Mouse (Mus musculus) c-Kit-negative CD71-positive TER-119-positive erythroid progenitor cells, embryonic 14.5 days (primary cell): ENCODE results near the gene Pex5l.

ENCODE experiments used
- DNase-seq: peaks from one replicate; pipeline ENCODE4 v3.0.0-alpha.2; 2013; ENCODE audit warnings: low read depth, low spot score

The Pex5l gene

DNA sequence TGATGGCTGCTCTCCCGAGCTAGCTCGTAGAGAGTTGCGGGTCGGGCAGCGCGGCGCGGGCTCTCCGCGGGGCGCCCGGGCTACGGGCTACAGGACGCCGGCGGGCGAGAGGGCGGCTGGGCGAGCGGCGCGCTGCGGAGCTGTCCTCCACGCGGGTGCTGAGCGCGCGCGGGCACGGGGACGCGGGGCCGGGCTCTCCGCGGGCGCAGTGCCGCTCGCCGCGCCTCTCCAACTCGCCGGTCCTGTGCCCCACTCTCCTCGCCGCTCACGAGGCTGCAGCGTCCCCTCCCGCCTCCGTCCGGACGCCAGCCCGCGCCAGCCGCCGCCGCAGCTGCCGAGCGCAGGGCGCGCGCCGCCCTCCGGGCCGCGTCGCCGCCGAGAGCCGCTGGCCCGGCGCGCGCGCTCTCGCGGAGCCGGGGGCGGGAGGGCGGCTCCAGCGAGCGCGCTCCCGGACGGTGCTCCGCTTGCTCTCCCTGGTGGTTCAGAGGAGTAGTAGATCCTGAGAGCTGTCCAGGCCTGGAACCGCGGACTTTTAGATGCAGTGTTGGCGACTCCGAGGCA is at the start of gene Pex5l:
Pex5l (minus strand) TSS at position 347 of the 561 bp plus-strand sequence.
- DNase-seq, result no peak

GRCm38 (mm10) chr3:33165186-33165585 is 22.1 kb upstream of the Pex5l start:
- no peak for DNase-seq

DNA sequence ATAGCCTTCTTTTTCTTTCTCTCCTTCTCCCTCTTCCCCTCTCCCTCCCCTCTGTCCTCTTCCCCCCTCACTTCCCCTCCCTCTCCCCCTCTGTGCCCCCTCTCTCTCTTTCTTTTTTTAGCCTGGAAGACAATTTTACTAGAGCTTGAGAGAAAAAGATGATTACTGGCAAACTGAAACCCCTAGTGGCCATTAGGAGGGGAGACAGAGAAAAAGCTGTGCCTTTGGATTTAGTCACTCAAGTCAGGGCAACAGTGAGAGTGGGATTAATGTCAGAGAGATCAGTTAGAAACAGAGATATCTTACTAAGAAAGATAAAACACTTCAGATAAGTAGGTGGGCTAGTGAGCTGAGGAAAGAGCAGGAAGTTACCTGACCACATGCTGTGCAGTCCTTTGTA is 20.8 kb upstream of the Pex5l start:
- no peak for DNase-seq

GRCm38 (mm10) chr3:33143592-33143991 is 545 bp upstream of the Pex5l start:
- DNase-seq, result no peak

GRCm38 (mm10) chr3:33142398-33142797 is 649 bp downstream of the Pex5l start:
- DNase-seq, result no peak

- DNase-seq, result no peak
Measured at GRCm38 (mm10) chr3:33129944-33130343, 13.1 kb downstream of the Pex5l start.

DNA sequence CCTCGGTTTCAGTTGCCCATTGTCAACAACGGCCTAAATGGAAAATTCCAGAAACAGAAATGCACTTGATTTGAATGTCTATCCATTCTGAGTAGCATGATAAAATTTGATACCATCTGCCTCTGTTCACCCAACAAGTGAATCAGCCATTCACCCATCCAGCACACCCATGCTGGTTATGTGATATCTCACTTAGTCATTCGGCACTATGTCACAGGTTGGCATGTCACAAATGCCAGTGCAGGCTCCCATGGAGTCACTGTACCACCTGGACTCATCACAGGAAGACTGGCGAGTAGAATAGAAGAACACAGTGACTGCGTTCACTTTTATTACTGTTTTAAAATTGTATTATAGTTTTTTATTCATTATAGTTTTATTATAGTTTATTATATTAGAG is 18.3 kb downstream of the Pex5l start:
- no peak for DNase-seq

DNA sequence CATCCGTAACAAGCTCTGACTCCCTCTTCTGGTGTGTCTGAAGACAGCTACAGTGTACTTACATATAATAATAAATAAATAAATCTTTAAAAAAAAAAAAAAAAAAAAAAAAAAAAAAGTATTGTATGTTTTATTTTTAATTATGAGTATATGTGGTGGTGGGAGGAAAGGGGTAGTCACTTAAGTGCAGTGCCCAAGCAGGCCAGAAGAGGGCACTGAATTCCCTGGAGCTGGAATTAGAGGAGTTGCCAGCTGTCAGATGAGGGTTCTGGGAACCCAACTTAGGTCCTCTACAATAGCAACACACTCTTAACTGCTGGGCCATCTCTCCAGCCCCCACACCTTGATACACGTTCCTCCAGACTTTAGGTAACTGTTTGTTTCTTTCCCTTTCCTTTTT is 37.3 kb downstream of the Pex5l start:
- DNase-seq, result no peak

DNA sequence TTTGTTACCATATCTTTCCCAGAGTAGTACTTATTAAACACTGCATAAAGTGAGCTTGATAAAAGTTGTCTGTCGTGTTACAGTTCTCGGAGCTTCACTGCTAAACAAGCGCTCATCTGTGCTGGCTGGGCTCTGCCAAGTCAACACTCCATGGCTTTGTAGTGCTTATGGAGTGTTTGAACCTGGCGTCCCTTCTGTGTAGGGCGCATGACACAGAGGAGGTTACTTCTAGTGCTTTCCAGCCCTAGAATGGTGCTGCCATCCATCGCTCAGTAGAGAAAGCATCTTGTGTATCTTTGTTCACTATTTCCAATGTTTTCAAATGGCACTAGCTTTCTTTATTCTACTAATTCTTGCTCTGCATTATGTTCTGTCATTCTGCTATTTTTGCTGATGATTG is 39.5 kb downstream of the Pex5l start:
- no peak for DNase-seq

GRCm38 (mm10) chr3:33098550-33099295 is 44.3 kb downstream of the Pex5l start:
- no peak for DNase-seq

GRCm38 (mm10) chr3:33093646-33094045 is 49.4 kb downstream of the Pex5l start:
- DNase-seq, result no peak

- DNase-seq, result no peak
Measured at GRCm38 (mm10) chr3:33090001-33090400, 53.0 kb downstream of the Pex5l start.

- no peak for DNase-seq
Measured at GRCm38 (mm10) chr3:33089470-33089869, 53.6 kb downstream of the Pex5l start.

GRCm38 (mm10) chr3:33088276-33088675 is 54.8 kb downstream of the Pex5l start:
- no peak for DNase-seq

- DNase-seq, result no peak
Measured at GRCm38 (mm10) chr3:33082806-33083338, 60.2 kb downstream of the Pex5l start.

GRCm38 (mm10) chr3:33081793-33082192 is 61.3 kb downstream of the Pex5l start:
- DNase-seq, result no peak

DNA sequence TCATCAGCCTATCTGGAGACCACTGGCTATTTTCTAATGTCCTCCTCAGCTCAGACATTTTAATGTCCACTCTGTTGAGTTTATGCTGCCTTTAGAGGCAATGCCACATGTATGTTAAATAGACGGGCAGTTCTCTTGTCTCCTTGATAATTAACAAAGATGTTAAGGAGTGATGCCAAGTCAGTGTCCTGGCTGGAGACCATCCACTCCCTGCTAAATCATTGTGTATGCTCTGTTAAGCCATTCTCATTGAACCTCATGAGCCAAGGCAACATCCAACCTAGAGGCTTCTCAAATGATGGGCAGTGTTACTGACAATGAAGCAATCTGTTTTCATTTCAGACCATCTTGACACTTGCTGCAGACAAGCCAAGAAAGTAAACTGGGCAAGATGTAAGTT is 63.4 kb downstream of the Pex5l start:
- DNase-seq, result no peak

- DNase-seq, result no peak
Measured at GRCm38 (mm10) chr3:33079171-33079570, 63.9 kb downstream of the Pex5l start.

DNA sequence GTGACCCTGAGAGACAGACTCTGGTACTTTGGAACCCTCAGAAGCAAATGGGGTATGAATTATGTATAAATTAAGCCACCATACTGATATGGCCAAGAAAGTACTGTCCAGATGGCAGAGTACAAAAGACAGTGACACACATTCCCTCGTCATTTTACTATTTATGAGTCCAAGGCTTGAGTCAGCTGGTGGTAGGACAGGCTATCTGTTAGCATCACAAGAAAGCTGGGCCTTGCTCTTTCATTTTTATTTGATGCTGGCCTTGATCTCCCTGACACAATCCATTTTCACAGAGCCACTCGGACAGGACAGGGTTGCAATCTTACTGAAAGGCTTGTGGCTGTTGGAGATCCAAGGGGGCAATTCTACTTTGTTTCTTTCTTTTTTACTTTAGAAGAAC is 67.4 kb downstream of the Pex5l start:
- no peak for DNase-seq

DNA sequence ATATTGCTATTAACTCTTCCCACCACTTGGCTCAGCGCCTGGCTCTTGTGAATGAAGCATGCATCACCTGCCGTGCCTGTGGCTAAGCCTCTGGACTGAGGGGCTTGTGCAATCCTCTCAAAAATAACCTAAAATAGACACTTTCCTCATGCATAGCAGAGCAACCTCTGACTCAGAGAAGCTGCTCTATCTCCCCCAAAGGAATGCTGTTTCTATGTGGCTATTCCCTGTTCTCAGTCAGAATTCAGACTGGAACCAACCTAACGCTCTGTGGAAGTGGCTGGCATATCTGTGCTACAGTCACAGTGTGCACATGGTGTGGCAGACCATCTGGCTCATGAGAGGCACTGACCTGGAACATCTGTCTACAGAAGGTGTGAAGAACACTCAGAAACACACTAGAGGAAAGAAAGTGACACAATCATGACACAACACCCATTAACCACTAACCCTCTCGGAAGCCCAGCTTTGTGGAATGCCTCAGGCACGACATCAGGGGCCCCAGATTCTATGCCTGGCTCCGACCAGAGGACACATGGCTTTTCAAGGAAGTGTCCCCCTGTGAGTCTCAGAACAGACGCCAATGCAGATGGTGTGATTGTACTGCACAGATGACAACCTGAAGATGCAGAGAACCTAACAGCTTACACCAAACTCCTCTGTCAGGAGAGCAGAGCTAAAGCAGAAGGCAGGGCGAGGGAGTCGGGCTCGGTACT is 68.6 kb downstream of the Pex5l start:
- no peak for DNase-seq

- DNase-seq, result no peak
Measured at GRCm38 (mm10) chr3:33073905-33074265, 69.2 kb downstream of the Pex5l start.

DNA sequence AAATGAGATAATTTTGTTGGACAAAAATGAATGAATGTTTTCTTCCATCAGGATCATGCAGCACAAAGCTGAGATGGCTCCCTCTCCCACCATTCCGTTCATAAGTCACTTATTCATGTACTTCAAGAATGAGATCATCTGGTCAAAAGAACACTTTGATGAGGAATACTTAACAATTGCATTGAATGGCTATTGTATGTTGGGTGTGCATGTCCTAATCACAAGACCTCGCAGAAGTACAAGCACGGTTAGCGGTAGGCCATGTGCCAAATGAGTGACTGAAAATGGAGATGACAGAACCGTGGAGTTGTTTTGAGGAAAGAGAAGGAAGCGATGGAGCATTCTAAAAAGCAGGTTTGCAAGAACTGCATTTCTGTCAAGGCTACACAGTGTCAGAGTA is 72.3 kb downstream of the Pex5l start:
- DNase-seq, result no peak

DNA sequence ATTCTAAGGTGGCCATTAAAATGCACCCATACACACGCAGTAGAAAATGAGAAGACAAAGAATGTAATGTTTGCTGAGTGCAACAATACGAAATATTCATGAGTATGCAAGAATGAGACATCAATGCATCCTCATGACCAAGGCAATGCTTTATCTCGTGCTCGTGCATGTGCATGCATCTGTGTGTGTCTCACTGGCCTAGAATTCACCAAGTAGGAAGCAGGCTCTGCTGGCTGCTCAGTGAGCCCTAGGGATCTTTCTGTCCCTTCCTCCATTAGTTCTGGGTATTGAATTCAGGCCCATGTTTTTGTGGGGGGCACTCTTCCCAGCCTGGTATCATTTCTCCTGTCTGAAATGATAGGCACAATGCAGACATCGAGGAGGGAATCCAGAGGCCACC is 74.9 kb downstream of the Pex5l start:
- DNase-seq, result no peak
